Mouse (Mus musculus): Measurements from ENCODE around the gene Fam193a. TPM values are rescaled to one million over a fixed set of nuclear protein-coding genes. Genes with fewer than 3 reads are reported as not detected.

Gene Fam193a
- polyA plus RNA-seq, 1 experiment: 137 TPM

- TF ChIP-seq POLR2A (IDR thresholded peaks at IDR 0.05; ENCODE audit: control insufficient read depth, low read depth, low read length) (no peak), CTCF (IDR thresholded peaks at IDR 0.05; ENCODE audit: control insufficient read depth, insufficient read depth, insufficient replicate concordance, low read depth, low read length) (no peak)
- H3K27me3 ChIP-seq (ENCODE audit: control insufficient read depth, insufficient read depth, low read length): no peaks in the 10 kb centered on the region
- H3K4me1 ChIP-seq (ENCODE audit: control insufficient read depth, insufficient read depth, low read length): no peaks in the 10 kb centered on the region
- H3K36me3 ChIP-seq (ENCODE audit: control insufficient read depth, insufficient read depth, low read length): peaks cover 10% of the 10 kb centered on the region
- H3K4me3 ChIP-seq (ENCODE audit: control insufficient read depth, low read depth, low read length): peak overlapping the region; percentile 21
- H3K27ac ChIP-seq (ENCODE audit: control insufficient read depth, insufficient read depth, low read depth, low read length): no peak overlapping the region
These were observed 91.6 kb downstream of the Fam193a start for GRCm38 (mm10) chr5:34461294-34461693.

GRCm38 (mm10) chr5:34461841-34462240 is 92.1 kb downstream of the Fam193a start:
- H3K4me3 ChIP-seq (ENCODE audit: control insufficient read depth, low read depth, low read length): peak overlapping the region; percentile 52; the same call in 1 of the 2 replicates
- peaks cover 10% of the 10 kb centered on the region for H3K36me3 ChIP-seq (ENCODE audit: control insufficient read depth, insufficient read depth, low read length)
- no peaks in the 10 kb centered on the region for H3K27me3 ChIP-seq (ENCODE audit: control insufficient read depth, insufficient read depth, low read length)
- TF ChIP-seq POLR2A (IDR thresholded peaks at IDR 0.05; ENCODE audit: control insufficient read depth, low read depth, low read length) (no peak), CTCF (IDR thresholded peaks at IDR 0.05; ENCODE audit: control insufficient read depth, insufficient read depth, insufficient replicate concordance, low read depth, low read length) (no peak)
- H3K27ac ChIP-seq (ENCODE audit: control insufficient read depth, insufficient read depth, low read depth, low read length): no peak overlapping the region
- H3K4me1 ChIP-seq (ENCODE audit: control insufficient read depth, insufficient read depth, low read length): no peaks in the 10 kb centered on the region

GRCm38 (mm10) chr5:34466079-34466478 is 96.3 kb downstream of the Fam193a start:
- no peaks in the 10 kb centered on the region for H3K27me3 ChIP-seq (ENCODE audit: control insufficient read depth, insufficient read depth, low read length)
- no peaks in the 10 kb centered on the region for H3K4me1 ChIP-seq (ENCODE audit: control insufficient read depth, insufficient read depth, low read length)
- TF ChIP-seq POLR2A (IDR thresholded peaks at IDR 0.05; ENCODE audit: control insufficient read depth, low read depth, low read length) (no peak), CTCF (IDR thresholded peaks at IDR 0.05; ENCODE audit: control insufficient read depth, insufficient read depth, insufficient replicate concordance, low read depth, low read length) (no peak)
- H3K4me3 ChIP-seq (ENCODE audit: control insufficient read depth, low read depth, low read length): no peak overlapping the region
- H3K27ac ChIP-seq (ENCODE audit: control insufficient read depth, insufficient read depth, low read depth, low read length): no peak overlapping the region
- peaks cover 7% of the 10 kb centered on the region for H3K36me3 ChIP-seq (ENCODE audit: control insufficient read depth, insufficient read depth, low read length)

- Histone ChIP-seq H3K36me3 (ENCODE audit: control insufficient read depth, insufficient read depth, low read length) (peaks cover 5% of the 10 kb centered on the region), H3K27me3 (ENCODE audit: control insufficient read depth, insufficient read depth, low read length) (no peaks in the 10 kb centered on the region), H3K4me3 (ENCODE audit: control insufficient read depth, low read depth, low read length) (no peak overlapping the region), H3K4me1 (ENCODE audit: control insufficient read depth, insufficient read depth, low read length) (no peaks in the 10 kb centered on the region), H3K27ac (ENCODE audit: control insufficient read depth, insufficient read depth, low read depth, low read length) (no peak overlapping the region)
- TF ChIP-seq POLR2A (IDR thresholded peaks at IDR 0.05; ENCODE audit: control insufficient read depth, low read depth, low read length) (no peak), CTCF (IDR thresholded peaks at IDR 0.05; ENCODE audit: control insufficient read depth, insufficient read depth, insufficient replicate concordance, low read depth, low read length) (no peak)
These were observed 96.9 kb downstream of the Fam193a start for GRCm38 (mm10) chr5:34466648-34467047.

GRCm38 (mm10) chr5:34468039-34468775 is 98.5 kb downstream of the Fam193a start:
- TF ChIP-seq CTCF (IDR thresholded peaks at IDR 0.05; ENCODE audit: control insufficient read depth, insufficient read depth, insufficient replicate concordance, low read depth, low read length) (no peak), POLR2A (IDR thresholded peaks at IDR 0.05; ENCODE audit: control insufficient read depth, low read depth, low read length) (no peak)
- H3K36me3 ChIP-seq (ENCODE audit: control insufficient read depth, insufficient read depth, low read length): peaks cover 5% of the 10 kb centered on the region
- H3K27me3 ChIP-seq (ENCODE audit: control insufficient read depth, insufficient read depth, low read length): no peaks in the 10 kb centered on the region
- H3K27ac ChIP-seq (ENCODE audit: control insufficient read depth, insufficient read depth, low read depth, low read length): no peak overlapping the region
- no peaks in the 10 kb centered on the region for H3K4me1 ChIP-seq (ENCODE audit: control insufficient read depth, insufficient read depth, low read length)
- no peak overlapping the region for H3K4me3 ChIP-seq (ENCODE audit: control insufficient read depth, low read depth, low read length)

GRCm38 (mm10) chr5:34480926-34481325 is 111.2 kb downstream of the Fam193a start:
- TF ChIP-seq POLR2A (IDR thresholded peaks at IDR 0.05; ENCODE audit: control insufficient read depth, low read depth, low read length): no peak
- TF ChIP-seq CTCF (IDR thresholded peaks at IDR 0.05; ENCODE audit: control insufficient read depth, insufficient read depth, insufficient replicate concordance, low read depth, low read length): no peak
- Histone ChIP-seq H3K4me1 (ENCODE audit: control insufficient read depth, insufficient read depth, low read length) (no peaks in the 10 kb centered on the region), H3K36me3 (ENCODE audit: control insufficient read depth, insufficient read depth, low read length) (peaks cover 1% of the 10 kb centered on the region; the same call in 1 of the 2 replicates), H3K27me3 (ENCODE audit: control insufficient read depth, insufficient read depth, low read length) (no peaks in the 10 kb centered on the region), H3K4me3 (ENCODE audit: control insufficient read depth, low read depth, low read length) (no peak overlapping the region), H3K27ac (ENCODE audit: control insufficient read depth, insufficient read depth, low read depth, low read length) (no peak overlapping the region)

GRCm38 (mm10) chr5:34485731-34486130 is 116.0 kb downstream of the Fam193a start:
- Histone ChIP-seq H3K4me1 (ENCODE audit: control insufficient read depth, insufficient read depth, low read length) (no peaks in the 10 kb centered on the region), H3K4me3 (ENCODE audit: control insufficient read depth, low read depth, low read length) (no peak overlapping the region), H3K27ac (ENCODE audit: control insufficient read depth, insufficient read depth, low read depth, low read length) (no peak overlapping the region), H3K27me3 (ENCODE audit: control insufficient read depth, insufficient read depth, low read length) (no peaks in the 10 kb centered on the region), H3K36me3 (ENCODE audit: control insufficient read depth, insufficient read depth, low read length) (no peaks in the 10 kb centered on the region)
- TF ChIP-seq CTCF (IDR thresholded peaks at IDR 0.05; ENCODE audit: control insufficient read depth, insufficient read depth, insufficient replicate concordance, low read depth, low read length) (no peak), POLR2A (IDR thresholded peaks at IDR 0.05; ENCODE audit: control insufficient read depth, low read depth, low read length) (no peak)

Measured in testis, adult 2 months (tissue).